Mouse (Mus musculus) CH12.LX (cell line): ENCODE data around the gene Mgat5. TPM values are rescaled to one million over a fixed set of nuclear protein-coding genes. Genes with fewer than 3 reads are reported as not detected.

Source experiments
- DNase-seq: peaks from one replicate; pipeline ENCODE4 v3.0.0-alpha.2; 2013; ENCODE audit errors: extremely low read depth
- H3K27ac ChIP-seq: 2 replicates; pipeline ENCODE4 v1.5.1; 2012; ENCODE audit warnings: low read depth, mild to moderate bottlenecking, control low read depth, moderate library complexity; ENCODE audit not compliant: insufficient read depth
- H3K27me3 ChIP-seq: replicated peaks from 2 replicates; pipeline ENCODE3; 2012; ENCODE audit warnings: inconsistent platforms
- H3K36me3 ChIP-seq, 2 experiments: replicated peaks in 1 of 2; 2 replicates each; pipeline versions ENCODE3 to v1.6.1; 2012; ENCODE audit warnings: inconsistent platforms in 1 of 2, low read length in 1 of 2, mild to moderate bottlenecking in 1 of 2, mixed read lengths in 1 of 2, moderate library complexity in 1 of 2; ENCODE audit not compliant: control insufficient read depth in 1 of 2, insufficient read depth in 1 of 2
- H3K4me1 ChIP-seq, 2 experiments: 2 replicates each; pipeline ENCODE4 v1.6.1; 2012; ENCODE audit warnings: inconsistent platforms in 1 of 2, moderate library complexity in 1 of 2; ENCODE audit not compliant: insufficient read depth in 2 of 2, control insufficient read depth in 1 of 2
- H3K4me2 ChIP-seq: 2 replicates; pipeline ENCODE4 v1.6.1; 2012; ENCODE audit warnings: low read depth, mild to moderate bottlenecking, control low read depth; ENCODE audit not compliant: poor library complexity, insufficient read depth, severe bottlenecking
- H3K4me3 ChIP-seq, 3 experiments: fragments of 150-350 bp in 1 of 3; sonication (generic) in 1 of 3; replicated peaks in 1 of 3; 2 replicates each; pipeline versions ENCODE3 to v1.5.1; 2011 to 2012; ENCODE audit warnings: low read depth in 2 of 3, low read length in 2 of 3, mild to moderate bottlenecking in 2 of 3, moderate library complexity in 2 of 3, control low read depth in 1 of 3, improper control_type of control experiment in 1 of 3, inconsistent platforms in 1 of 3, mixed read lengths in 1 of 3; ENCODE audit not compliant: poor library complexity in 1 of 3
- H3K79me2 ChIP-seq: replicated peaks from 2 replicates; pipeline ENCODE4 v1.6.1; 2012; ENCODE audit warnings: mild to moderate bottlenecking, moderate library complexity; ENCODE audit not compliant: control insufficient read depth, poor library complexity, insufficient read depth, severe bottlenecking; ENCODE audit errors: extremely low read depth
- H3K9ac ChIP-seq: 2 replicates; pipeline ENCODE4 v1.6.1; 2012; ENCODE audit warnings: low read depth, mild to moderate bottlenecking, control low read depth, moderate library complexity; ENCODE audit not compliant: insufficient read depth
- H3K9me3 ChIP-seq: replicated peaks from 2 replicates; pipeline ENCODE3; 2012; ENCODE audit warnings: low read length, inconsistent platforms, mixed read lengths
- CHD1 ChIP-seq: IDR thresholded peaks from 2 replicates; pipeline ENCODE4 v1.6.1; 2012; ENCODE audit warnings: low read depth, low read length, improper control_type of control experiment, inconsistent platforms
- E2F4 ChIP-seq: IDR thresholded peaks from 2 replicates; pipeline ENCODE4 v1.6.1; 2011; ENCODE audit warnings: low read depth, low read length, improper control_type of control experiment; ENCODE audit not compliant: insufficient replicate concordance
- ELF1 ChIP-seq: IDR thresholded peaks from 2 replicates; pipeline ENCODE4 v1.6.1; 2014; ENCODE audit warnings: low read depth, mild to moderate bottlenecking, inconsistent platforms, low read length, improper control_type of control experiment
- EP300 ChIP-seq: IDR thresholded peaks from 2 replicates; pipeline ENCODE4 v1.6.1; 2011; ENCODE audit warnings: low read length, improper control_type of control experiment
- ETS1 ChIP-seq: conservative IDR thresholded peaks from 2 replicates; pipeline ENCODE4 v1.6.1; 2012; ENCODE audit warnings: low read depth, mild to moderate bottlenecking, inconsistent platforms, low read length, improper control_type of control experiment, moderate library complexity
- IRF4 ChIP-seq: IDR thresholded peaks from 2 replicates; pipeline ENCODE4 v1.6.1; 2014; ENCODE audit warnings: low read depth, mild to moderate bottlenecking, inconsistent platforms, low read length, improper control_type of control experiment
- KAT2A ChIP-seq: IDR thresholded peaks from 2 replicates; pipeline ENCODE4 v1.6.1; 2012; ENCODE audit warnings: low read length, improper control_type of control experiment, inconsistent platforms; ENCODE audit not compliant: insufficient replicate concordance
- MAX ChIP-seq: IDR thresholded peaks from 2 replicates; pipeline ENCODE4 v1.6.1; 2011; ENCODE audit warnings: low read length, improper control_type of control experiment
- MEF2A ChIP-seq: IDR thresholded peaks from 2 replicates; pipeline ENCODE4 v1.6.1; 2014; ENCODE audit warnings: low read depth, mild to moderate bottlenecking, inconsistent platforms, low read length, improper control_type of control experiment, borderline replicate concordance
- MXI1 ChIP-seq: IDR thresholded peaks from 2 replicates; pipeline ENCODE4 v1.6.1; 2011; ENCODE audit warnings: mild to moderate bottlenecking, low read depth, low read length, improper control_type of control experiment
- MYC ChIP-seq: IDR thresholded peaks from 2 replicates; pipeline ENCODE4 v1.6.1; 2011; ENCODE audit warnings: low read depth, mild to moderate bottlenecking, improper control_type of control experiment, low read length
- NELFE ChIP-seq: IDR thresholded peaks from 2 replicates; pipeline ENCODE4 v1.6.1; 2011; ENCODE audit warnings: low read depth, low read length, improper control_type of control experiment
- POLR2A ChIP-seq: IDR thresholded peaks from 2 replicates; pipeline ENCODE4 v1.6.1; 2011; ENCODE audit warnings: low read depth, mild to moderate bottlenecking, improper control_type of control experiment, low read length
- RAD21 ChIP-seq: IDR thresholded peaks from 2 replicates; pipeline ENCODE4 v1.6.1; 2011; ENCODE audit warnings: low read depth, mild to moderate bottlenecking, low read length, improper control_type of control experiment, moderate library complexity
- RCOR1 ChIP-seq: conservative IDR thresholded peaks from 2 replicates; pipeline ENCODE4 v1.6.1; 2012; ENCODE audit warnings: low read depth, mild to moderate bottlenecking, inconsistent platforms, low read length, improper control_type of control experiment
- SIN3A ChIP-seq: IDR thresholded peaks from 2 replicates; pipeline ENCODE4 v1.6.1; 2012; ENCODE audit warnings: low read length, improper control_type of control experiment, inconsistent platforms
- SMC3 ChIP-seq: IDR thresholded peaks from 2 replicates; pipeline ENCODE4 v1.6.1; 2011; ENCODE audit warnings: low read depth, low read length, improper control_type of control experiment
- TBP ChIP-seq: conservative IDR thresholded peaks from 2 replicates; pipeline ENCODE4 v1.6.1; 2011; ENCODE audit warnings: low read depth, low read length, improper control_type of control experiment
- UBTF ChIP-seq: IDR thresholded peaks from 2 replicates; pipeline ENCODE4 v1.6.1; 2012; ENCODE audit warnings: low read depth, mild to moderate bottlenecking, inconsistent platforms, low read length, improper control_type of control experiment, moderate library complexity
- USF1 ChIP-seq: IDR thresholded peaks from 2 replicates; pipeline ENCODE4 v1.6.1; 2014; ENCODE audit warnings: low read depth, mild to moderate bottlenecking, inconsistent platforms, low read length, improper control_type of control experiment
- USF2 ChIP-seq: conservative IDR thresholded peaks from 2 replicates; pipeline ENCODE4 v1.6.1; 2011; ENCODE audit warnings: low read depth, low read length, improper control_type of control experiment
- ZC3H11A ChIP-seq: IDR thresholded peaks from 2 replicates; pipeline ENCODE4 v1.6.1; 2012; ENCODE audit warnings: low read depth, mild to moderate bottlenecking, inconsistent platforms, low read length, improper control_type of control experiment
- ZKSCAN1 ChIP-seq: IDR thresholded peaks from 2 replicates; pipeline ENCODE4 v1.6.1; 2012; ENCODE audit warnings: low read depth, inconsistent platforms, low read length, improper control_type of control experiment, borderline replicate concordance
- ZMIZ1 ChIP-seq: IDR thresholded peaks from 2 replicates; pipeline ENCODE4 v1.6.1; 2012; ENCODE audit warnings: low read depth, mild to moderate bottlenecking, inconsistent platforms, low read length, improper control_type of control experiment
- ZNF384 ChIP-seq: IDR thresholded peaks from 2 replicates; pipeline ENCODE4 v1.6.1; 2012; ENCODE audit warnings: low read depth, low read length, improper control_type of control experiment, inconsistent platforms
- dilution Hi-C: fragments of 300-500 bp; cut with MboI; formaldehyde crosslinking; loops from 2 replicates; pipeline ENCODE4 v1.14.3; 2020; ENCODE audit warnings: low sequenced_read_pairs; ENCODE audit not compliant: extremely low pct_unique_long_range_greater_than_20kb, extremely low pct_ligation_motif_present
- in situ Hi-C: fragments of 300-500 bp; cut with MboI; formaldehyde crosslinking; loops from 3 replicates; pipeline ENCODE4 v1.14.3; 2019; ENCODE audit warnings: low sequenced_read_pairs, low pct_ligation_motif_present, low pct_unique_long_range_greater_than_20kb, mixed read lengths
- polyA plus RNA-seq: library from polyadenylated mRNA; unstranded; fragments of >175 nt; gene quantifications from 2 replicates; pipeline ENCODE4 v1.2.1, GENCODE M21; 2012; ENCODE audit warnings: low read depth; ENCODE audit not compliant: insufficient read length
- total RNA-seq, 2 experiments: library from RNA; depleted of rRNA; stranded (reverse); fragments of 300-350 nt in 1 of 2; fragments of >200 nt in 1 of 2; gene quantifications; 2 replicates each; pipeline ENCODE4 v1.2.3; 2012 to 2014

Gene Mgat5
- total and polyA plus RNA-seq, 3 experiments: 5.9 to 8.8 (median 6.6) TPM

- dilution Hi-C loops: no loop called here
- Histone ChIP-seq H3K27me3 (no peaks in the 10 kb centered on the region), H3K27ac (no peak overlapping the region), H3K79me2 (no peaks in the 10 kb centered on the region), H3K9me3 (peaks cover 6% of the 10 kb centered on the region), H3K4me3 (no peak overlapping the region), H3K36me3 (peaks cover 2 to 65% of the 10 kb centered on the region in 2 experiments), H3K9ac (no peak overlapping the region), H3K4me1 (peaks cover 0 to 16% of the 10 kb centered on the region in 2 experiments; a peak in 2 of 4 replicates), H3K4me2 (no peak overlapping the region)
- no peak for DNase-seq
- in situ Hi-C loops: no loop called here
- TF ChIP-seq ZMIZ1: no peak
- TF ChIP-seq RAD21: no peak
- no peak for TF ChIP-seq MXI1
- TF ChIP-seq IRF4: no peak
- no peak for TF ChIP-seq MYC
- TF ChIP-seq MAX: no peak
- no peak for TF ChIP-seq KAT2A
- TF ChIP-seq E2F4: no peak
- no peak for TF ChIP-seq CHD1
- TF ChIP-seq ETS1: no peak
- TF ChIP-seq RCOR1: no peak
- no peak for TF ChIP-seq UBTF
- no peak for TF ChIP-seq SIN3A
- TF ChIP-seq ZC3H11A: no peak
- no peak for TF ChIP-seq MEF2A
- no peak for TF ChIP-seq ZNF384
- TF ChIP-seq, all 38 proteins: peak for 0
Measured at GRCm38 (mm10) chr1:127320956-127321355, 116.1 kb downstream of the Mgat5 start.

DNA sequence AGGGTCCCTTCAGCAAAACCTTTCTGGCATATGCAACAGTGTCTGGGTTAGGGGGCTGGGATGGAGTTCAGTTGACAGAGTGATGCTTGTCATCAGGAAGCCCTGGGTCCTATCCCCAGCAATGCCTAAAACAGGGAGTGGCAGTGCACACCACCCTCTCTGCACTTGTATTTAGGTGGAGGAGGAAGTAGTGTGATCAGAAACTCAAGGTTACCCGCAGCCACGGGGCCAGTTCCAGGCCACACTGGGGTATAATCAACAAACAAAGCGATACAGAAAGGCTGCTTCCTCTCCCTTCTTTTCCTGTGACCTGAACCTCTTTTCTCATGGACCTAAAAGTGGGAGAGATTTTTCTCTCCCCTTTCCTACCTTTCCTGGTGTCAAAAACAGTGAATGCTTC lies 116.8 kb downstream of the Mgat5 start:
- dilution Hi-C loops (no loop called here), in situ Hi-C loops (no loop called here)
- H3K36me3 ChIP-seq: peaks cover 2 to 67% of the 10 kb centered on the region in 2 experiments
- TF ChIP-seq USF2 (no peak), SMC3 (no peak), ZMIZ1 (no peak), POLR2A (no peak), EP300 (no peak), USF1 (no peak), ZKSCAN1 (no peak), RAD21 (no peak), TBP (no peak), MYC (no peak), MAX (no peak), MEF2A (no peak), E2F4 (no peak), NELFE (no peak), ELF1 (no peak)
- H3K4me3 ChIP-seq: no peak overlapping the region
- H3K27ac ChIP-seq: no peak overlapping the region
- H3K4me2 ChIP-seq: no peak overlapping the region
- no peak for DNase-seq
- no peaks in the 10 kb centered on the region for H3K27me3 ChIP-seq
- H3K4me1 ChIP-seq: peaks cover 0 to 16% of the 10 kb centered on the region in 2 experiments; a peak in 2 of 4 replicates
- H3K9me3 ChIP-seq: peaks cover 6% of the 10 kb centered on the region
- H3K79me2 ChIP-seq: no peaks in the 10 kb centered on the region
- H3K9ac ChIP-seq: no peak overlapping the region
